Mouse (Mus musculus) embryo, embryonic 11.5 days (tissue): ENCODE measurements around the gene Pyy.
A peak's percentile ranks its signal among the peaks of the same experiment; 100 is the strongest.

ENCODE experiments used
- DNase-seq: peaks from one replicate; pipeline ENCODE4 v3.0.0-alpha.2; 2012; ENCODE audit warnings: low read depth, low spot score

Pyy gene

DNA sequence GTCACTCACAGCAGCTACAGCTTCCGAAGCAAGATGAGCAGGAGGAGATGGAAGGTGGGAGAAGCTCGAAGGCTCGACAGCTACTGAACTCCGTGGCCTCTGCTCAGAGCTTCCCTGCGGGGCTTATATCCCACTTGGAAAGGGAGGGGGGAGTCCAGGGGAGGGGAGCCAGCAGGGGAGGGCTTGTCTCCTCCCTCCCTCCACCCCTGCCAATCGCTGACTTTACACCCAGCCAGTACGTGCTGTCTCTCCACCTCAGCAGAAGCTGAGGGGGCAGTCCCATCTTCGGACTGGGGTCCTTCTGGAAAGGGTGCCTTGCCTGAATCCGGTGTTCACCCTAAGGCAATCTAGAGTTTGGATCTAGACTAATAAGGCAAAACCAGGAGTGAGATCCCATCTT lies at the start of gene Pyy:
Pyy (minus strand) TSS at position 101 of the 400 bp plus-strand sequence.
- DNase-seq: no peak

DNA sequence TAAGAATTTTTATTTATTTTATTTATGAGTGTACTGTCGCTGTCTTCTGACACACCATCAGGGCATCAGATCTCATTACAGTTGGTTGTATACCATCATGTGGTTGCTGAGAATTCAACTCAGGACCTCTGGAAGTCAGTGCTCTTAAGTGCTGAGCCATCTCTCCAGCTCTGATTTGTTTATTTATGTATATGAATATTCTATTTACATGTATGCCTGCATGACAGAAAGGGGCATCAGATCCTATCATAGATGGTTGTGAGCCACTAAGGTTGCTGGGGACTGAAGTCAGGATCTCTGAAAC lies 49.1 kb upstream of the Pyy start:
- DNase-seq: no peak

DNA sequence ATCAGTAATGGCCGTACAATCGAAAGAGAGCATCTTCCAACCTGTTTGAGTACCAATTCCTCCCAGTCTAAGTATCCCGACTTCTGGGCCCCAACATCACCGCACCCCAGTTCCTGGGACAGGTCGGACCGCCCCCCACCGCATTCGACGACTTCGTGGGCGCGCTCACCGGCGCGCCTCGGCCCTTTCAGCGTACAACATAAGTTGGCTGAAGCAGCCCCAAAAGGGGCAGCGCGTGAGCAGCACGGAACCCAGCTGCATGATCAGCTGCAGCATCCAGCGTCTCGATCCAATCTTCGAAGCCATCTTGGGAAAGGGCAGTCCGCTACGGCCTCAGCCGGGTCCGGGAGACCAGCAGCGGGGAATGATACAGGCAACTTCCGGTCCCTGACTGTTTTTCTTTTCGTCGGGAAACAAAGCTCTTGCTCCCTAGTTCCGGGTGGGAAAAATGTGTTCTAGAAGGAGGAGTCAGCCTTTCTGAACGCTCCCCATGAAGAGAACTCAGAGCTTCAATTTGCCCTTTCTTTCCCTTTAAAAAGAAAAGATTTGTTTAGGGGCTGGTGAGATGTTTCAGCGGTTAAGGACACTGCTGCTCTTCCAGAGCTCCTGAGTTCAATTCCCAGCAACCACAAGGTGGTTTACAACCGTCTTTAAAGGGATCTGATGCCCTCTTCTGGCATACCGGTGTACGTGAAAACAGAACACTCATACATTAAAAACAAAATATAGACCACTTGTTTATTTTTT lies 48.6 kb upstream of the Pyy start, which contains the start of gene Tmem101:
Tmem101 (minus strand) TSS at position 366 of the 747 bp plus-strand sequence.
- DNase-seq: peak; percentile 86

DNA sequence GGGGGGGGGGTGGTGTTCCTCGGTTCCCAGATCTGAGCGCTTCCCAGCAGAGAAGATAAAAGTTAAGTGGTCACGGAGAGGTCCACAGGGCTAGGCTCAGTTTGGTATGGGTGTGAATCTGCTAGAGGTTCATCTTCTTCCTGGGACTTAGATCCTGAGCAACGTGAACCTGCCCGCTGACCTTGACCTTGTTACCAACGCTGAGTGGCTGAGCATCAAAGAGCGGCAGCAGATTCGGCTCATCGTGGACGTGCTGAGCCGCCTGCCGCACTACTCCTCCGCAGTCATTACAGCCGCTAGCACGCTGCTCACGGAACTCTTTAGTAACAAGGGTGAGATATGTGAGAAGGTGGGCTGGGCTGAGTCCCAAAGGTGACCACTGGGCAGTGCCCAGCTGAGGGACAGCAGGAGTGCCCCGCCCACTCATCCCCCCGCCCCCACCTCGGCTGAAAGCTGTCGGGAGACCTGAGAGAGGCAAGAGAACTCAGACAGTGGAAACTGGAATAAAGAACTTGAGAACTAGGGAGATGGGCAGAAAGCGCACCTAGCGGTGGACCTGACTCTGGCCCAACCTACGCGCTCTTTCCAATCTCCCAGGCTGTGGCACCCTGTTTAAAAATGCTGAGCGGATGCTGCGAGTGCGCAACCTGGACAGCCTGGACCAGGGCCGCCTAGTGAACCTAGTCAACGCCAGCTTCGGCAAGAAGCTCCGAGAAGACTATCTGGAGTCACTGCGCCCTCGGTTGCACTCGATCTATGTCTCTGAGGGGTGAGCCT lies 39.8 kb upstream of the Pyy start:
- DNase-seq: no peak

DNA sequence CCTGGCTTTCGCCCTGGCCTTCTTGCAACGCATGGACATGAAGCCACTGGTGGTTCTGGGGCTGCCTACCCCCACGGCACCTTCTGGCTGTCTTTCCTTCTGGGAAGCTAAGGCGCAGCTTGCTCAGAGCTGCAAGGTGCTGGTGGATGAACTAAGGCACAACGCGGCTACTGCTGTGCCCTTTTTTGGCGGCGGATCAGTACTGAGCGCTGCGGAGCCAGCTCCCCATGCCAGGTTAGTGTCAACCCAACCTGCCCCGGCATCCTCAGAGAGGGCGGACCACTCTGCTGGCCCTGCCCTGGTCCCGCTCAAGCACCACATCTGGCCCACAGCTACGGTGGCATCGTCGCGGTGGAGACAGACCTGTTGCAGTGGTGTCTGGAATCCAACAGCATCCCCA lies 38.9 kb upstream of the Pyy start:
- DNase-seq: no peak

DNA sequence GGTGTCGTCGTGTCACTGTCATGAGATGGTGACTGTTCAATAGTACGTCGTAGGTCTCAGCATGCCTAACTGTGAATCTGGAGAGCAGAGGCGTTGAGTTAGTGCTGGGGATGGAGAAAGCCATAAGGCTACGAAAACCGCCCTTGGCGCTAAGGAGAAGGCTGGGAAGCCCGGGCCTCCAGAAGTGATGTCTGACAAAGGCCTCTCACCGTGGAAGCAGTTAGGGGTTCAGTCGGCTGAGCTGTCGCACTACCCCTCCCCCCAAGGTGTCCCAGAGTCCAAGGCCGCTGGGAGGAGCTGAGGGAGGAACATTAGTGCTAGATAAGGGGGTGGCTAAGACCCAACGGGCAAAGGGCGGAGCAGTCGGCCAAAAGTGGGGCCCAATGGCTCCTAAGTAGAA lies 38.4 kb upstream of the Pyy start:
- DNase-seq: no peak

DNA sequence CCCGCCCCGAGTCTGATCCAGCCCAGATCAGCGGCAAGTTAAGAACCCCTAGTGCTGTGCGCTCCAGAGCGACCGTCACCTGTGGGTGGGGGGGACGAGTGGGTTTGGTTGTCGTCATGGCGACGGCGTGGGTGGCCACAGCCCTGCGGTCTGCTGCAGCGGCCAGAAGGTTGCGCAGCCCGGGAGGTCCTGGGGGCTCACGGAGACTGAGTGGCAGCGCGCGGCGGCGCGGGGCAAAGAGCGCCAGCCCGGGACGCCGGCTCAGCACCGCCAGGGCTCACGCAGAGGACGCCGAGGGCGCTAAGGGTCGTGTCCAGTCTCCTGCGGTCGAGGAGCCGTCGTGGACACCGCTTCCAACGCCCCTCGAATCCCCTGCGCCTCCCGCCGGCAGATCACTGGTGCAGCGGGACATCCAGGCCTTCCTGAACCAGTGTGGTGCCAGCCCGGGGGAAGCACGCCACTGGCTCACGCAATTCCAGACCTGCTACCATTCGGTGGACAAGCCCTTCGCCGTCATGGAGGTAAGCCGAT lies 37.9 kb upstream of the Pyy start, which contains the start of gene Nags:
Nags (plus strand) TSS at position 43 of the 531 bp plus-strand sequence.
- DNase-seq: no peak

DNA sequence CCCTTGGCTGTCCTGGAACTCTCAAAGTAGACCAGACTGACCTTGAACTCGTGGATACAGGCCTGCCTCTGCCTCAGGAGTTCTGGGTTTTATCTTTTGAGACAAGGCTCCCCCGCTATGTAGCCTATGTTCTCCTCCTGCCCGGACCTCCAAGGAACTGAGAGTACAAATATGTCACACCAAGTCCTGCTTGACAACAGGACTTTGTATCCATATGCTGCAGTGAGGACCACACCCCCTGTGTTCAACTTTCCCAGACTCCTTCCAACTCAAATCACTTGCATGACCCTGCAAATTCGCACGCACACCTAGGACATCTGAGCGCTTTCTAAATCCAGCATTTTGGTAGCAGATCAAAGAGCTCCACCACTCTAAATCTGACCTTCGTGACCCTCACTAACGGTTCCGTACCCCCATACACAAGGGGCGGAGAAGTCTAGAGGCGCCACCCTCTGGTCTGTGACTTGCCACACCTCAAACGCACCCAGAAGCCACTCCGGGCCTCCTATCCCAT lies 37.4 kb upstream of the Pyy start:
- DNase-seq: no peak

DNA sequence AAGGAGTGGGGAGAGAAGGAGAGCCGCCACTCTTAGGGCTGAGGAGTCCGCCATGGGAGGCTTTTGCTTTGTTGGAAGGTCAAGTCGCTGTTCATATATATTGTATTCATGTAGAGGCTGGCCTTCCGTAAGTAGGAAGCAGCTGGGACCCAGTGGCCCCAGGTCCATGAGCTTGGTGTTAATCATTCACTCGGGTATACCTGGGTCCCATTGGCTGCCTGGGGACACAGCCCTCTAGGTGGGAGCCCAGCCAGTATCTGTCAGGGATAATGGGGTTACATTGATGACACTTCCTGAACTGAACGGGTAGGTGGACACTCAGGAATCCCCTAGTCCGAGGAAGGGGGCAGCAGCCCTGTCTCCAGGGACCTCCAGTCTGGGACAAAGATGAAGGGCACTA lies 34.7 kb upstream of the Pyy start:
- DNase-seq: no peak

DNA sequence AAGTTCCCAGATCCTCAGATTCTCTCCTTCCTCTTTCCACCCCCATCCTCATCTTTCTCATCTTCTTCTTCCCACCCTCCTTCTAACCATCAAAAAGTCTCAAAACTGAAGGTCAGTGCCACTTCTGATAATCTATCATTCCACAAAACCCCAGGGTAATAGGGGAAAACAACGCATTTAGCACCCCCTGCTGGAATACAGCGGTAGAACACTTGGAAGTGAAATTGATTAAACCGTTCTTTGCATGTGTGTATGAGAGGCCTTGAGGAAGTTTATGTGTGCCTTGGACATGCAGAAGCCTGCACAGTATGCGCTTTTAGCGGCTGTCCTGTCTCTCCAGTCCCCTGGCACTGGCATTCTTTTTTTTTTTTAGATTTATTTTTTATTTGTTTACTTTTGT lies 32.9 kb upstream of the Pyy start:
- peak; percentile 50 for DNase-seq

DNA sequence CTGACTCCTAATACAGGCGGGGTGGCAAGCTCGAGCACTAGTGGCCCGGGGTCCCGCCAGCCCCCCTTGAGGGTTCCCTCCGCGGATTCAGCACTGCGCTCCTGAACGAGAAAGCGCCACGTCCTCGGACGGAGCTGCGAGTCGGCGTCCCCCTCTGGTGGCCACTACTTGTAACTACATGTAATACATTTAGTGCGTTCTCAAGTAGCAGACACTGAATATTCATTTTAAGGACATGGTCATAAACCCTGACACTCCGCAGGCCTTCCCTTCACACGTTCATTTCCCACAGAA lies 30.8 kb upstream of the Pyy start:
- DNase-seq: peak; percentile 61

DNA sequence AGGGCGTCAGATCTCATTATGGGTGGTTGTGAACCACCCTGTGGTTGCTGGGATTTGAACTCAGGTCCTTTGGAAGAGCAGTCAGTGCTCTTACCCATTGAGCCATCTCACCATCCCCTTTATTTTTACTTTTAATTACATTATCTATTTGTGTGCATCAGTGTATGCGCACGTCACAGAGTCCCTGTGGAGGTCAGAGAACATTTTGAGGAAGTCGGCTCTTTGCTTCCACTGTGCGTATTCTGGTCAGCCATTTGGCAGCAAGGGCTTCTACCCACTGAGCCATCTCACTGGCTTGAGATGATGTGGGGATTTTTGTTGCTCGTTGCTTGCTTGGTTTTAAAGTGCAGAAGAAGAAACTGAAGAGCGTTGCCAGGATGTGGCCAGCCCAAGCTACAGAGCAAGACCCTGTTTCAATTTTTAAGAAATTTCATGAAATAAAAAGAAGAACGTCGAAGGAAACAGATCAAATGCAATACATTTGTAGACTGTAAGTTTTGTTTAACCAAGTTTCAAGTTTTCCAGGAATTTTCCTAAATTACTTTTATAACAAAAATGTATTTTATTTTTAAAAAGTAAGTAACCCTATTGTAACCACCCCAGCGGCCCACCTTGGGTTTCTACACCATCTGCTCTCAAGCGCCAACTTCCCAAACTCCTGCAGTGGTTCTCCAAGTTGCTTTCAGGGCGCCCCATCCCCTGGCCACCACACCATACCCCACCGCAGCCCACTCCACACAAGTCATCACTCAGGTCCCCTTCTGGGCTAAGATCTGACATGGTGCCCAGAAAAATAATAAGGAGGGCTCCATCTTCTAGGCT lies 30.2 kb upstream of the Pyy start:
- DNase-seq: no peak

DNA sequence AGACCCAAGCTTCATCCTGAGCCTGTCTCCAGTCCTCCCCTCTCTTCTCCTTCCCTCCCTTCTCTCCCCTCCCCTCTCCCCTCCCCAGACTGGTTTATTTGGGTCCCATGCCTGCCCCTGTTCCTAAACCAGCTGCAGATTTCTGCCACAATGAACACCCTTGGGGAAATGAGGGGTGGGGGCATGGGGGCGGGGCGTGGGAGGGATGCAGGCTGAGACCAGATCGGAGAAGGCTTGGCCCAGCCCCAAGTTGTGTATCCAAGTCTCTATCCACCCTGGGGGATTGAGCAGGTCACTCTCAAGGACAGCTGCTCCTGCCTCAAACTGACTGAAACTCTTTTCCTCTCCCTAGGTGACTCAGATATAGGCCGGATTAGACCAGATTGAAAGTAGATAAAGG lies 26.9 kb upstream of the Pyy start:
- no peak for DNase-seq

DNA sequence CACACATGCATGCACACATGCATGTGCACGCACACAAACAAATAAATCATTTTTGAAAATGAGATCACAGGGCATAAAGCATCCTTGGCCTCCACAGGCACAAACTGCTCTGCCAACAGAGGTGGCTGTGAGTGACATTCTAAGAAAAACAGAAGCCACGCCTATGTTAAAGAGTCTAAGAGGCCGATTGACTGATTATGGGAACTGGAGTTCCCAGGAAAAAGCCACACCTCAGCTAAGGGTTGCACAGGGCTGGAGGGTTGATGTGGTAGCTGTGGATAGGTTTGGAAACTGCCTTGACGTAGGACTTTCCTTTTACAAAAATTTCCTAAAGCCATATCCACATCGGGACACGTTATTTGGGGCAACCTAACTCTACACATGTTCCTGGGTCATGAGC lies 9.8 kb upstream of the Pyy start:
- no peak for DNase-seq

DNA sequence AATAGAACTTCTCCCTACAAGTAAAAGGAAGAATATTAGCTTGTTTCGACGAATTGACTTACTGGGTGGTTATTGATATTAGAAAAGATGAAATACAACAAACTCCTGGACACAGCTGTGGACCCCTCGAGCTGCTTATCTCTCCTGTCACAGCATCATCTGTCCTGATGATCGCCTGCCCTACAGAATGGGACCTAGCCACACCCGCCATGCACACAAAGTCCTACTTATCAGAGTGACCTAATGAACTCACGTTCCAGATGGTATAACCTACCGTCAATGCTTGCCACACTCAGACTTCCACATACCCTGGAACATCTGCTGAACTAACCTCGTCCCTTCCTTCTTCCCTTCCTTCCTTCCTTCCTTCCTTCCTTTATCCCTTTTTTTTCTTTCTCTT lies 8.6 kb upstream of the Pyy start:
- no peak for DNase-seq

DNA sequence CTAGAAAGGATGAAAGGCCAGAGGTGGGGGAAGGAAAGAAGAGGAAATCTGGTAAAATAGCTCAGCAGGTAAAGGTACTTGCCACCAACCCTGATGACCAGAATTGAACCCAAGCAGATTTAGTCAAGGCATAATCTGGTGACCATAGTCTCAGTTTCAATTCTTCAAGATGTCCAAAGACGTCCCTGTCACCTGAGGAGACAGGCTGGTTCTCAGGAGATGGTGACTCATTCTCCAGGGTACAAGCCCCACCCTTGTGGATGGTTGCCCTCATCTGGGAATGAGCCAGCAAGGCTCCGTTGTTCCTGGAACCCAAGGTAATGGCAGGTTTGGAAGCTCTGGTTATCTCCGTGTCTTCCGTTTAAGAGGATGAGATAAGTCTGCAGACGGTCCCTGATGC lies 3.9 kb upstream of the Pyy start:
- no peak for DNase-seq

DNA sequence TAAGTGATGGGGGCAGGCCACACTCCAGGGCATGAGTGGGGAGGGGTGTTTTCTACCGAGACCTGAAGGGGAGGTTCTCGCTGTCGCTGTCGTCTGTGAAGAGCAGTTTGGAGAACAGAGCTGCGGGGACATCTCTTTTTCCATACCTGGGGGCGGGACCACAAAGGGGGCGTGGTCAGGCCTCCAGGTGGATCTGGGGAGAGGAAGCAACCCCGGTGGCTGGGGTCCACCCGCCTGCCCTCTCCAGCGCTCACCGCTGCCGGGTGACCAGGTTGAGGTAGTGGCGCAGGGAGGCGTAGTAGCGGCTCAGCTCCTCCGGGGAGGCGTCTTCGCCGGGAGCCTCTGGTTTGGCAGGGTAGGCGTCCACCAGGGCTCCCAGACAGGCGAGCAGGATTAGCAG lies 721 bp downstream of the Pyy start:
- DNase-seq: no peak

DNA sequence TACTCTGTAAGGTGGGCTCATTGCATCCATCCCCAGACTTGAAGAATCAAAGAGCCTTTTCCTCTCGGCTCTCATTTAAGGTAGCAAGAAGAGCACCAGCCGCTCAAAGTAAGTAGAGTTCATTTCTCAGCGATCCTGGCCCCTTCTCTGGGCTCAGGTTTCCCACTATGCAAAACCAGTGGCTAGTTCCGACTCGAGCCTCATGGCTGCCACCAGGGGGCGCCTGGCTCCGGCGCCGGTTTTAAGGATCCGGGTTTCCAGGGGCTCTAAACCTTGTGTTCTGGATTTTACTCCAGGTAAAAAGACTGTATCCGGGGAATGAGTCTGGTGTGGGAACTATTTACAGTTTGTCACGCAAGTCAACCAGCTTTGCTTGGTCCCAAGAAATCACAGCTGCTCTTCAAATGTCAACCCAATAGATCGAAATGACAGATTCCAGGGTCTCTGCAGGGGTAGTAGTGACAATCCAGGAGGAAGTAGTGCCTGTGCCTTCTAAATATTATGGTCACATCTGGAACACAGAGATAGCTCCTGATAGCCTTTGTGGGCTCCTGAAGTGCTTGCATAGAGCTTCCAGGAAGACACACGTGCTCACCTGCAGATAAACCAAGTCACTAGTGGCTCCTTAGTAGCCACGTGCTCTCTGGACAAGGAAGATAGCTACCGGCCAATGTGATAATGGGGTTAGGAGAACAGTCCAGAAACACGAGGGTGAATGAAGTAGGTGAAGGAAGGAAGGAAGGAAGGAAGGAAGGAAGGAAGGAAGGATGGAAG lies 5.0 kb downstream of the Pyy start:
- DNase-seq: peak; percentile 81

DNA sequence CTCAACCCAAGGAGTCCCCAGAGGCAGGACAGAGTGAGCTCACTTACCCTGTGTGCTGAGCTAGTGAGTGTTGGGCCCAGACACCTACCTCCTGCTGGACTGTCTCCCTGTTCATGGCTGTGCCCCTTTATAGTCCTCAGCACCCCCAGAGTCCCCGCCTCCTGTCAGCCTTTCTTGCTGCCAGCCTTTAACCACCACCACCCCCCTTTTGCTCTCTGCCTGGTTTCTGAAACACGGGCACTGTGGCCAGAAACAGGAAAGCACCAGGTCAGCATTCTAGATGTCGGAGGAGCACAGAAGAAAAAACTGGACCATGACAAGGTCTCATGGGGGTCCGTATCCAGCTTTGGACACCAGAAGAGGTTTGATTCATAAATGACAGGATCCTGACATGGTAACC lies 6.4 kb downstream of the Pyy start, which contains the start of gene Ppy:
Ppy (minus strand) TSS at position 101 of the 400 bp plus-strand sequence.
- no peak for DNase-seq

DNA sequence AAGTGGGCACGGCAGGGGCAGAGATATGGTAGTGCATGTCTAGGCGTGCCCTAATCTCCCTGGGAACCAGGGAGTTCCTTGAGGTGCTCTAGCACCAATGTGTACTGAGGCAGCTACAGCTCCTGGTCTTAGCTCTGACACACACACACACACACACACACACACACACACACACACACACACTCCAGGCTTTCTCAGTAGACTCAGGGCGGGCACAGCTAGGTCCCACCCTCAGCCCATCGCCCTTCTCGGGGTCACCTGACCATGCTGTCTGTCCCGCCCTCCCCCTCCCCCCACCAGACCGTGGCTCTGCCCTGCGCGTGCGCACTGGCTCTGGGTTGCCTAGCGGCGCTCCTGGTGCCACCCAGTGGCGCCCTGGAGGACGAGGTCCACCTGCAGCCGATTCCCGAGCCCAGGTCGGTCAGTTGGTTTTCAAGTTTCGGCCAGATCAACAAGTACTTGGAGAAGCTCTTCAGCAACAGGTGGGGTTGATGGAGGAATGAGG lies 10.7 kb downstream of the Pyy start:
- DNase-seq: peak; percentile 88

DNA sequence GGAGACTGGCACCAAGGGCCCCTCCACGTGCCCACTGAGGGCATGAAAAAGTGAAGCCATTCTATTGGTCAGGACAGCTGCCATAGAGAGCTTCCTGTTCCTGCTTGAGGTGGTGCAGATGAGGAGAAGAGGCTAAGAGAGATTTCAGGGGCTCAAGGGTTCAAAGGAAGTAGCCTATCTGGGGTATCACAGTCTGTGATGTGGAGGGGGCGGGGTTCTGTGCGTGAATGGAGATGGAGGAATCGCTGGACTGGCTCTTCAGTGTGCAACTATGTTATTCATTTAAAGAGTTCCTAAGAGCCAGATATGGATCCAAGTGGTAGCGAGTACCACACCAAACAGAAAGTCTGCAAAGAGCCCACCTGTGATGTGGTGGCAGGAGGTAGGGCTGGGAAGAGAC lies 11.2 kb downstream of the Pyy start:
- no peak for DNase-seq
